ENCODE assay signal across 10 mouse cellular contexts in the genomic region with DNA sequence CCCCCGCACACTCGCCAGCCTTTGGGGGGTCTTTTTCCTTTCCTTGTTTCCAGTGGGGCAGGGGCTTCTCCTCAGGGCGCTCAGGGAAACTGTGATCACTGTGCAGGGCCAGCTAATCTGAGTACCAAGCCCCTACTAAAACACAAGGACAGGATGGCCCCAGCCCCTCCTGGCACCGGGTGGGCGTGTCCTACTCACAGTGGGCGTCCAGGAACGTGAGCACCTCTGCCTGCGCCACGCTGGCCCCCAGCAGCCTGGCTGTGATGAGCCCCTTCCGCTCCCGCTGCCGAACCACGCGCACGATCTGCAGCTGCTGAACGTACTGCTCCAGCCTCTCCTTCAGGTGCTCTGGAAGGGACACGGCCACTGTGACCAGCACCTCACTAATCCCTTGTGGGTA. TPM values are rescaled to one million over a fixed set of nuclear protein-coding genes. Genes with fewer than 3 reads are reported as not detected.
A peak's percentile ranks its signal among the peaks of the same experiment; 100 is the strongest.
DNase-seq lines count a peak whose midpoint lies in the region; ATAC-seq lines count a peak whose summit lies in the region.
"Had no signal": no experiment of that assay in that cellular context is flagged by ENCODE, and none has a peak within 500 bp of the region (broad histone marks: within the 10 kb centered on the region; RNA-seq: fewer than 3 reads in every experiment).

No protein-coding gene starts in this region.

- peaks cover 7% of the 10 kb centered on the region; the same call in 1 of the 2 replicates for H3K4me1 ChIP-seq in heart, embryonic 12.5 days (replicated peaks)

- no peaks in the 10 kb centered on the region for H3K36me3 ChIP-seq in heart, embryonic 12.5 days

- 0 out of 2 replicates have a peak overlapping the region, but pooled peaks have one; percentile 16 for H3K4me3 ChIP-seq in heart, embryonic 12.5 days

- no peak for DNase-seq in heart, postnatal 10 days
- DNase-seq in testis, postnatal 10 days (ENCODE audit: low spot score) = peak; percentile 62
- no peak for DNase-seq in testis, postnatal 14 days (ENCODE audit: low spot score)
- peak; percentile 32 for DNase-seq in mesoderm, embryonic 11.5 days (ENCODE audit: low read depth, low spot score)
- DNase-seq in left cerebral cortex, postnatal 14 days (ENCODE audit: low spot score in 2 of 2) = no peak
- no peak for DNase-seq in right cerebral cortex, postnatal 10 days (ENCODE audit: low spot score in 2 of 2)
- no peak for DNase-seq in frontal cortex, postnatal 36 days (ENCODE audit: low spot score in 2 of 2)
- DNase-seq: kidney, adult 2 months; left cerebral cortex, postnatal 4 days had no signal

- peak overlapping the region; percentile 54 for H3K4me2 ChIP-seq in heart, embryonic 12.5 days

- WGBS in heart, embryonic 12.5 days = 7% methylated on average over 17 of the region's 17 CpGs

- no peaks in the 10 kb centered on the region for H3K9me3 ChIP-seq in heart, embryonic 12.5 days (replicated peaks)

- H3K27ac ChIP-seq in heart, embryonic 12.5 days (ENCODE audit: poor library complexity, severe bottlenecking) = no peak overlapping the region

- H3K27me3 ChIP-seq in heart, embryonic 12.5 days (replicated peaks) = peaks cover 49% of the 10 kb centered on the region

- no peak overlapping the region for H3K9ac ChIP-seq in heart, embryonic 12.5 days

- intact Hi-C loops in heart, postnatal 10 days (cut with DNase I) = no loop called here
- intact Hi-C loops in left cerebral cortex, postnatal 14 days (cut with DNase I) = no loop called here

- no peak for ATAC-seq in heart, embryonic 12.5 days (ENCODE audit: insufficient number of reproducible peaks, low FRiP score)

RNA-seq across cellular contexts. Expression of a gene that starts 16.2 kb away (rescaled TPM):
- 1.4 and 1.6 TPM in 2 replicates for polyA plus RNA-seq in heart, embryonic 12.5 days (2016; fragmentation: Nextera tagmentation; extraction: Ambion mirVana)
- total RNA-seq in heart, postnatal 10 days (2021) = 1 to 10 TPM in 1 of 2 experiments, under 1 TPM in 1; 0.53 to 1.1 TPM
- total RNA-seq in left cerebral cortex, postnatal 14 days (2021) = 1 to 10 TPM; 2.7 to 3.7 TPM

RNA-seq across cellular contexts. Expression of a gene that starts 25.3 kb away (rescaled TPM):
- polyA plus RNA-seq in heart, embryonic 12.5 days (2016; fragmentation: Nextera tagmentation; extraction: Ambion mirVana) = 0.14 and 0.39 TPM in 2 replicates
- 1 to 10 TPM; 1.7 TPM for total RNA-seq in heart, postnatal 10 days (2021)
- total RNA-seq in left cerebral cortex, postnatal 14 days (2021) = 1 to 10 TPM in 1 of 2 experiments, under 1 TPM in 1; 0.97 to 2.0 TPM

RNA-seq across cellular contexts. Expression of a gene that starts 34.6 kb away (rescaled TPM):
- 3.7 and 6.3 TPM in 2 replicates for polyA plus RNA-seq in heart, embryonic 12.5 days (2016; fragmentation: Nextera tagmentation; extraction: Ambion mirVana)
- total RNA-seq in heart, postnatal 10 days (2021) = 1 to 10 TPM; 1.4 to 2.2 TPM
- total RNA-seq in left cerebral cortex, postnatal 14 days (2021) = 1 to 10 TPM; 5.6 to 6.2 TPM

RNA-seq across cellular contexts. Expression of a gene that starts 57.6 kb away (rescaled TPM):
- polyA plus RNA-seq in heart, embryonic 12.5 days (2016; fragmentation: Nextera tagmentation; extraction: Ambion mirVana) = 1.1 and 1.2 TPM in 2 replicates
- 1 to 10 TPM; 2.6 to 7.8 TPM for total RNA-seq in heart, postnatal 10 days (2021)
- total RNA-seq in left cerebral cortex, postnatal 14 days (2021) = 10 to 100 TPM; 87.7 to 90.8 TPM

Comparison
In these comparisons a context has a peak if more than half of its experiments do, and no peak if none do; other contexts are left out.
1. DNase-seq: peak in testis, postnatal 10 days (single experiment) and mesoderm, embryonic 11.5 days (single experiment); none in heart, postnatal 10 days (0 of 2), testis, postnatal 14 days (single experiment), left cerebral cortex, postnatal 14 days (0 of 2), right cerebral cortex, postnatal 10 days (0 of 2) and frontal cortex, postnatal 36 days (0 of 2).